Mouse (Mus musculus) erythroblast, embryonic 14.5 days (primary cell): ENCODE measurements around the gene Mknk2.

ENCODE experiments used
- GATA1 ChIP-seq: IDR thresholded peaks from 2 replicates; pipeline ENCODE4 v1.6.1; 2012; ENCODE audit warnings: low read length, inconsistent platforms, mixed read lengths
- TAL1 ChIP-seq: IDR thresholded peaks from 3 replicates; pipeline ENCODE4 v1.6.1; 2012; ENCODE audit warnings: low read length, inconsistent platforms, mixed read lengths

DNA sequence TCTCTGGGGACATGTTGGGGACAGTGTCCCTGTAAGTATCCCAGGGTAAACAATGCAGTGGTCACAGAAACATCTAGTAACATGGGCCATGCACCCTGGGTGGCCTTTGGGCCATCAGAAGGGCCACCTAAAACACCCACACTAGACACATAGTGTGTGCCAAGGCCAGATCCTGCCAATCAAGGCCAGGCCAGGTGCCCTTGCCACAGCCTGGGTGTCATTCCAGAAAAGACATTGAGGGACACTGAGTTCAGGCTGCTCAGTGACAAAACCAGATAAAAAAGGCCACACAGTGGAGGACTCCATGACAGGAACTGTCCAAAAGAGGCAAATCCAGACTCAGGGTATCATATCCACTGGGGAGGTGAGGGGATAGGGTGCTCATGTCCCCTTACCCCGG, 5.7 kb upstream of the Mknk2 start:
- no peak for TF ChIP-seq GATA1
- TF ChIP-seq TAL1, result no peak
